Mouse (Mus musculus) megakaryocyte progenitor cell, adult 5-6 weeks (primary cell): ENCODE measurements at regions not wholly inside any gene's neighbourhood (a gene's known extent, or its start where the extent isn't known, plus 50 kb on each side); places are given as distances from the start of the nearest gene placed in this dataset.

Source experiments
- ATAC-seq: replicated peaks from 2 replicates; pipeline ENCODE4 v1.8.0; 2016; ENCODE audit warnings: mild to moderate bottlenecking, moderate TSS enrichment, inconsistent platforms; ENCODE audit not compliant: poor library complexity

GRCm38 (mm10) chr16:5544436-5544835 is 288.7 kb upstream of the Eef2kmt start:
- ATAC-seq, result peak; percentile 39; the same call in 1 of the 2 replicates

- ATAC-seq, result no peak
Observed at GRCm38 (mm10) chr16:5538836-5539510, 283.2 kb upstream of the Eef2kmt start.

GRCm38 (mm10) chr16:5537286-5538204 is 281.8 kb upstream of the Eef2kmt start:
- ATAC-seq, result 0 out of 2 replicates have a peak, but pooled peaks have one; percentile 29

- ATAC-seq, result no peak
Observed at GRCm38 (mm10) chr16:5536515-5536972, 280.8 kb upstream of the Eef2kmt start.

GRCm38 (mm10) chr16:5535414-5535813 is 279.6 kb upstream of the Eef2kmt start:
- ATAC-seq, result no peak

- no peak for ATAC-seq
Observed at GRCm38 (mm10) chr16:5534862-5535261, 279.1 kb upstream of the Eef2kmt start.

GRCm38 (mm10) chr16:5534385-5534784 is 278.6 kb upstream of the Eef2kmt start:
- no peak for ATAC-seq

GRCm38 (mm10) chr16:5532281-5532680 is 276.5 kb upstream of the Eef2kmt start:
- ATAC-seq, result no peak

- no peak for ATAC-seq
Observed at GRCm38 (mm10) chr16:5529823-5530222, 274.0 kb upstream of the Eef2kmt start.

- ATAC-seq, result no peak
Observed at GRCm38 (mm10) chr16:5527936-5528335, 272.2 kb upstream of the Eef2kmt start.

GRCm38 (mm10) chr16:5524375-5524774 is 268.6 kb upstream of the Eef2kmt start:
- no peak for ATAC-seq

GRCm38 (mm10) chr16:5523402-5524021 is 267.7 kb upstream of the Eef2kmt start:
- no peak for ATAC-seq

GRCm38 (mm10) chr16:5517746-5518145 is 262.0 kb upstream of the Eef2kmt start:
- ATAC-seq, result no peak

GRCm38 (mm10) chr16:5515867-5516266 is 260.1 kb upstream of the Eef2kmt start:
- no peak for ATAC-seq

- ATAC-seq, result no peak
Observed at GRCm38 (mm10) chr16:5507261-5507660, 251.5 kb upstream of the Eef2kmt start.

- no peak for ATAC-seq
Observed at GRCm38 (mm10) chr16:5501961-5502360, 246.2 kb upstream of the Eef2kmt start.

- ATAC-seq, result no peak
Observed at GRCm38 (mm10) chr16:5496051-5496685, 240.4 kb upstream of the Eef2kmt start.

GRCm38 (mm10) chr16:5493352-5493751 is 237.6 kb upstream of the Eef2kmt start:
- no peak for ATAC-seq

- ATAC-seq, result no peak
Observed at GRCm38 (mm10) chr16:5487259-5487658, 231.5 kb upstream of the Eef2kmt start.

- no peak for ATAC-seq
Observed at GRCm38 (mm10) chr16:5483337-5483736, 227.6 kb upstream of the Eef2kmt start.

GRCm38 (mm10) chr16:5480148-5480547 is 224.4 kb upstream of the Eef2kmt start:
- ATAC-seq, result no peak
